Mouse (Mus musculus) midbrain, postnatal 0 days (tissue): ENCODE results near the gene Pip5k1c. TPM values are rescaled to one million over a fixed set of nuclear protein-coding genes. Genes with fewer than 3 reads are reported as not detected.
A peak's percentile ranks its signal among the peaks of the same experiment; 100 is the strongest.

Experiments used
- ATAC-seq: fragments of 200-750 bp; cut with Nextera tagmentation; 2 replicates; pipeline ENCODE4 v1.8.0; 2017; ENCODE audit warnings: moderate number of reproducible peaks, mild to moderate bottlenecking, moderate TSS enrichment, moderate library complexity; ENCODE audit not compliant: low FRiP score
- DNase-seq: peaks from one replicate; pipeline ENCODE4 v3.0.0-alpha.2; 2015; ENCODE audit warnings: low spot score
- H3K27ac ChIP-seq: fragments of 300-500 bp; sonication (generic); 2 replicates; pipeline ENCODE4 v1.5.1; 2014; ENCODE audit warnings: low read depth, mild to moderate bottlenecking, low read length, mixed read lengths
- H3K27me3 ChIP-seq: fragments of 300-500 bp; sonication (generic); 2 replicates; pipeline ENCODE4 v1.6.1; 2014; ENCODE audit warnings: low read length, control low read depth, mixed read lengths; ENCODE audit not compliant: insufficient read depth
- H3K36me3 ChIP-seq: fragments of 300-500 bp; sonication (generic); 2 replicates; pipeline ENCODE4 v1.6.1; 2014; ENCODE audit warnings: low read length, control low read depth, mixed read lengths; ENCODE audit not compliant: insufficient read depth
- H3K4me1 ChIP-seq: fragments of 300-500 bp; sonication (generic); 2 replicates; pipeline ENCODE4 v1.6.1; 2014; ENCODE audit warnings: mild to moderate bottlenecking, control low read depth, antibody characterized with exemption, low read length, mixed read lengths; ENCODE audit not compliant: insufficient read depth
- H3K4me2 ChIP-seq: fragments of 300-500 bp; sonication (generic); 2 replicates; pipeline ENCODE4 v1.6.1; 2014; ENCODE audit warnings: low read depth, mild to moderate bottlenecking, low read length, mixed read lengths; ENCODE audit not compliant: poor library complexity, severe bottlenecking
- H3K4me3 ChIP-seq: fragments of 300-500 bp; sonication (generic); 2 replicates; pipeline ENCODE4 v1.5.1; 2014; ENCODE audit warnings: low read depth, mild to moderate bottlenecking, low read length, moderate library complexity
- H3K9ac ChIP-seq: fragments of 300-500 bp; sonication (generic); replicated peaks from 2 replicates; pipeline ENCODE4 v1.6.1; 2014; ENCODE audit warnings: mild to moderate bottlenecking, low read length, moderate library complexity, mixed read lengths; ENCODE audit not compliant: poor library complexity, severe bottlenecking
- H3K9me3 ChIP-seq: fragments of 300-500 bp; sonication (generic); 2 replicates; pipeline ENCODE4 v1.6.1; 2016; ENCODE audit warnings: low read length, control low read depth
- CTCF ChIP-seq: IDR thresholded peaks from 2 replicates; pipeline ENCODE4 v1.5.1; 2016; ENCODE audit warnings: antibody characterized with exemption, mild to moderate bottlenecking
- WGBS: fragments of 180-500 bp; shearing (Covaris S2); extraction: QIAGEN DNeasy Blood & Tissue Kit; methylation state at CpG from one replicate; pipeline ENCODE4 v1.1.7; 2014; 5-methylcytosine and 5-hydroxymethylcytosine counted together
- polyA plus RNA-seq: library from polyadenylated mRNA; unstranded; fragments of >200 nt; fragmentation: Nextera tagmentation; extraction: Ambion mirVana; gene quantifications from 2 replicates; pipeline ENCODE4 v1.2.1, GENCODE M21; 2015
- total RNA-seq: library from RNA; depleted of rRNA; stranded (reverse); fragments of >200 nt; gene quantifications from 2 replicates; pipeline ENCODE4 v1.2.3, GENCODE M21; 2014

Gene Pip5k1c
- total and polyA plus RNA-seq, 2 experiments from 2014 or later, result 125 to 256 TPM

- DNase-seq (no peak), ATAC-seq (no peak)
- Histone ChIP-seq H3K4me3 (peak overlapping the region; percentile 58), H3K9ac (peak overlapping the region; percentile 62), H3K27me3 (no peaks in the 10 kb centered on the region), H3K27ac (peak overlapping the region; percentile 88), H3K4me1 (0 out of 2 replicates have a peak, but pooled peaks cover 3% of the 10 kb centered on the region), H3K4me2 (peak overlapping the region; percentile 77), H3K36me3 (peaks cover 56% of the 10 kb centered on the region), H3K9me3 (no peaks in the 10 kb centered on the region)
- no peak for TF ChIP-seq CTCF
- WGBS, result 4% methylated on average over 20 of the region's 20 CpGs
Measured at GRCm38 (mm10) chr10:81321436-81321835, 28.7 kb downstream of the Pip5k1c start.

GRCm38 (mm10) chr10:81322444-81322843, 29.7 kb downstream of the Pip5k1c start:
- 95% methylated on average over 27 of the region's 27 CpGs for WGBS
- H3K27me3 ChIP-seq, result no peaks in the 10 kb centered on the region
- H3K9me3 ChIP-seq, result no peaks in the 10 kb centered on the region
- H3K9ac ChIP-seq, result no peak overlapping the region
- H3K4me2 ChIP-seq, result no peak overlapping the region
- H3K4me1 ChIP-seq, result 0 out of 2 replicates have a peak, but pooled peaks cover 3% of the 10 kb centered on the region
- no peak overlapping the region for H3K4me3 ChIP-seq
- DNase-seq (no peak), ATAC-seq (no peak)
- H3K36me3 ChIP-seq, result peaks cover 62% of the 10 kb centered on the region
- TF ChIP-seq CTCF, result no peak
- H3K27ac ChIP-seq, result no peak overlapping the region

DNA sequence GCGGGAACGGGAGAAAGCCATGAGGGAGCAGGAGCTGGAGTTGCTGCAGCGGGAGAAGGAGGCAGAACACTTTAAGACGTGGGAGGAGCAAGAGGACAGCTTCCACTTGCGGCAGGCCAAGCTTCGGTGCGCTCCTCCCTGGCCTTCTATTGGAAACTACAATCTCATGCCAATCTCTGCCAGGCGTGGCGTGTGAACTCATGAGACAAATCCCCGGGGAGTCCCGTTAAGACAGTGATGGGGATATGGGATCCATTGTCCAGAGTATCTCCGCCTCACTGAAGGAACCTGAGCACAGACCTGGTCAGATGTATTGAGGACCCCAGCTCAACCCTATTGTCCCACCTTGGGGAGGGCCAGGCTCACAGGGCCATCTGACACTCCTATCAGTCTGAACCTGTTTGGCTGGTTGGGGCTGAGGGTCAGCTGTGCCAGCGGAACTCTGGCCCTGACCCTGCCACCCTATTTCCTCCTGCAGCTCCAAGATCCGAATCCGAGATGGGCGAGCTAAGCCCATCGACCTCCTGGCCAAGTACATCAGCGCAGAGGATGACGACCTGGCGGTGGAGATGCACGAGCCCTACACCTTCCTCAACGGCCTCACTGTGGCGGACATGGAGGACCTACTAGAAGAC, 30.5 kb downstream of the Pip5k1c start:
- Histone ChIP-seq H3K9ac (no peak overlapping the region), H3K27me3 (no peaks in the 10 kb centered on the region), H3K4me2 (no peak overlapping the region), H3K4me3 (no peak overlapping the region), H3K36me3 (peaks cover 60% of the 10 kb centered on the region), H3K9me3 (no peaks in the 10 kb centered on the region), H3K27ac (no peak overlapping the region), H3K4me1 (0 out of 2 replicates have a peak, but pooled peaks cover 3% of the 10 kb centered on the region)
- TF ChIP-seq CTCF, result no peak
- ATAC-seq (no peak), DNase-seq (no peak)
- WGBS, result 95% methylated on average over 23 of the region's 23 CpGs

GRCm38 (mm10) chr10:81323791-81324530, 31.2 kb downstream of the Pip5k1c start:
- H3K27ac ChIP-seq, result no peak overlapping the region
- no peak overlapping the region for H3K9ac ChIP-seq
- no peaks in the 10 kb centered on the region for H3K27me3 ChIP-seq
- ATAC-seq, result no peak
- no peak overlapping the region for H3K4me3 ChIP-seq
- H3K36me3 ChIP-seq, result peaks cover 54% of the 10 kb centered on the region
- no peak for DNase-seq
- no peak for TF ChIP-seq CTCF
- WGBS, result 97% methylated on average over 18 of the region's 18 CpGs
- no peak overlapping the region for H3K4me2 ChIP-seq
- H3K4me1 ChIP-seq, result 0 out of 2 replicates have a peak, but pooled peaks cover 3% of the 10 kb centered on the region
- H3K9me3 ChIP-seq, result no peaks in the 10 kb centered on the region

- DNase-seq (no peak), ATAC-seq (no peak)
- no peak overlapping the region for H3K4me3 ChIP-seq
- no peaks in the 10 kb centered on the region for H3K9me3 ChIP-seq
- no peak overlapping the region for H3K27ac ChIP-seq
- H3K4me2 ChIP-seq, result no peak overlapping the region
- peaks cover 54% of the 10 kb centered on the region for H3K36me3 ChIP-seq
- no peak overlapping the region for H3K9ac ChIP-seq
- no peak for TF ChIP-seq CTCF
- no peaks in the 10 kb centered on the region for H3K4me1 ChIP-seq
- H3K27me3 ChIP-seq, result no peaks in the 10 kb centered on the region
- 91% methylated on average over 17 of the region's 21 CpGs for WGBS
Measured at GRCm38 (mm10) chr10:81325176-81325575, 32.4 kb downstream of the Pip5k1c start.

DNA sequence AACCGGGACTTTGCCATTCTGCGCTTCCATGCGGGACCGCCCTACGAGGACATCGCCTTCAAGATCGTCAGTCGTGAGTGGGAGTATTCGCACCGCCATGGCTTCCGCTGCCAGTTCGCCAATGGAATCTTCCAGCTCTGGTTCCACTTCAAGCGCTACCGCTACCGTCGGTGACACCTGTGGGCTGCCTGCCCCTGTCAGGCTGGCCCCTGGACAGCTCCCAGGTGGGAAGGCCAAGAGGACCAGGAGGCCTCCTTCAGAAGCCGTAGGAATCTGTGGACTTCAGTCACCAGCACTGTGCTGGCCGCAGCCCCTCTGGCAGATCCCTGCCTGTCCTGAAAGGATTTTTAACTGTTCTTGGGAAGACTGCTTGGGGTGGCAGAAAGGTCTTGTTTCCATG, 33.0 kb downstream of the Pip5k1c start:
- H3K4me1 ChIP-seq, result no peaks in the 10 kb centered on the region
- no peak overlapping the region for H3K27ac ChIP-seq
- no peak overlapping the region for H3K4me3 ChIP-seq
- no peak for TF ChIP-seq CTCF
- H3K4me2 ChIP-seq, result no peak overlapping the region
- ATAC-seq (no peak), DNase-seq (no peak)
- no peak overlapping the region for H3K9ac ChIP-seq
- H3K27me3 ChIP-seq, result no peaks in the 10 kb centered on the region
- 92% methylated on average over 18 of the region's 18 CpGs for WGBS
- H3K9me3 ChIP-seq, result no peaks in the 10 kb centered on the region
- peaks cover 54% of the 10 kb centered on the region for H3K36me3 ChIP-seq
